In genomic region chr2:131215941-131216858, GRCm38 (mm10) we compare ENCODE assay signal across 11 mouse cellular contexts. TPM values are rescaled to one million over a fixed set of nuclear protein-coding genes. Genes with fewer than 3 reads are reported as not detected.
A peak's percentile ranks its signal among the peaks of the same experiment; 100 is the strongest.
DNase-seq lines count a peak whose midpoint lies in the region; ATAC-seq and TF ChIP-seq lines count a peak whose summit lies in the region.
"Had no signal": no experiment of that assay in that cellular context is flagged by ENCODE, and none has a peak within 500 bp of the region (broad histone marks: within the 10 kb centered on the region; RNA-seq: fewer than 3 reads in every experiment).

No protein-coding gene starts in this region.

- H3K27me3 ChIP-seq in lung, postnatal 0 days (replicated peaks; ENCODE audit: insufficient read depth, low read length): no peaks in the 10 kb centered on the region
- H3K27me3 ChIP-seq in kidney, postnatal 0 days (ENCODE audit: insufficient read depth, low read length): no peaks in the 10 kb centered on the region
- no peaks in the 10 kb centered on the region for H3K27me3 ChIP-seq in midbrain, embryonic 15.5 days (replicated peaks)
- H3K27me3 ChIP-seq: lung, embryonic 15.5 days had no signal

- peak; percentile 62 for DNase-seq in gastrocnemius, adult 18-20 months (ENCODE audit: low spot score)
- no peak for DNase-seq in gastrocnemius, postnatal 10 days
- no peak for DNase-seq in lung, postnatal 0 days (ENCODE audit: low spot score)
- DNase-seq in lung, adult 2 months: no peak
- DNase-seq in kidney, postnatal 0 days (ENCODE audit: low spot score): no peak
- DNase-seq in cerebellum, adult 9-11 months: no peak
- DNase-seq: B cell, adult 2 months; cerebellum, adult 18-20 months had no signal

- no peak overlapping the region for H3K27ac ChIP-seq in lung, postnatal 0 days (ENCODE audit: low read length)
- peak overlapping the region; percentile 13; the same call in 1 of the 2 replicates for H3K27ac ChIP-seq in kidney, postnatal 0 days
- no peak overlapping the region for H3K27ac ChIP-seq in midbrain, embryonic 15.5 days
- H3K27ac ChIP-seq: lung, embryonic 15.5 days had no signal

- H3K4me3 ChIP-seq in lung, postnatal 0 days (ENCODE audit: low read depth, low read length): no peak overlapping the region
- H3K4me3 ChIP-seq in lung, adult 2 months (replicated peaks; ENCODE audit: extremely low read depth, low read depth, low read length): no peak overlapping the region
- H3K4me3 ChIP-seq in kidney, postnatal 0 days (replicated peaks; ENCODE audit: low read depth, low read length): no peak overlapping the region
- H3K4me3 ChIP-seq in midbrain, embryonic 15.5 days: no peak overlapping the region
- H3K4me3 ChIP-seq: lung, embryonic 15.5 days had no signal

- peaks cover 2% of the 10 kb centered on the region; the same call in 1 of the 2 replicates for H3K4me1 ChIP-seq in lung, postnatal 0 days (ENCODE audit: insufficient read depth, low read depth, low read length)
- peaks cover 4% of the 10 kb centered on the region for H3K4me1 ChIP-seq in lung, adult 2 months (ENCODE audit: control insufficient read depth, insufficient read depth, low read length)
- H3K4me1 ChIP-seq in kidney, postnatal 0 days (replicated peaks; ENCODE audit: insufficient read depth, low read length): peaks cover 2% of the 10 kb centered on the region; the same call in 1 of the 2 replicates
- H3K4me1 ChIP-seq in midbrain, embryonic 15.5 days: peaks cover 6% of the 10 kb centered on the region

- no peak for TF ChIP-seq EP300 in lung, postnatal 0 days (IDR thresholded peaks at IDR 0.05)

- 70% methylated on average over 7 of the region's 7 CpGs for WGBS in lung, postnatal 0 days
- WGBS in lung, adult 2 months: 66% methylated on average over 7 of the region's 7 CpGs
- 62% methylated on average over 7 of the region's 7 CpGs for WGBS in kidney, postnatal 0 days
- WGBS in midbrain, embryonic 15.5 days: 86% methylated on average over 7 of the region's 7 CpGs

- no peak for TF ChIP-seq POLR2A in lung, adult 2 months (IDR thresholded peaks at IDR 0.05; ENCODE audit: borderline replicate concordance, extremely low read depth, low read depth, low read length)

- H3K36me3 ChIP-seq in lung, postnatal 0 days (ENCODE audit: insufficient read depth, low read length): no peaks in the 10 kb centered on the region
- H3K36me3 ChIP-seq in kidney, postnatal 0 days (ENCODE audit: insufficient read depth, low read length): 0 out of 2 replicates have a peak, but pooled peaks cover 8% of the 10 kb centered on the region
- no peaks in the 10 kb centered on the region for H3K36me3 ChIP-seq in midbrain, embryonic 15.5 days (replicated peaks)
- H3K36me3 ChIP-seq: lung, embryonic 15.5 days had no signal

- peak; percentile 31; the same call in 1 of the 2 replicates for ATAC-seq in lung, postnatal 0 days
- ATAC-seq in kidney, postnatal 0 days (replicated peaks; ENCODE audit: low FRiP score, low read depth): no peak
- ATAC-seq in midbrain, embryonic 15.5 days (replicated peaks): no peak
- no peak for ATAC-seq in activated CD4-positive, CD25-positive, alpha-beta regulatory T cell, adult 4 months

- no peak overlapping the region for H3K9ac ChIP-seq in lung, postnatal 0 days (replicated peaks; ENCODE audit: low read depth)
- H3K9ac ChIP-seq in kidney, postnatal 0 days (ENCODE audit: low read depth, low read length): no peak overlapping the region
- no peak overlapping the region for H3K9ac ChIP-seq in midbrain, embryonic 15.5 days
- H3K9ac ChIP-seq: lung, embryonic 15.5 days had no signal

- no peak for TF ChIP-seq CTCF in lung, postnatal 0 days (IDR thresholded peaks at IDR 0.05)
- TF ChIP-seq CTCF in lung, adult 2 months (IDR thresholded peaks at IDR 0.05; ENCODE audit: insufficient read depth, low read length): no peak
- TF ChIP-seq CTCF in kidney, postnatal 0 days (IDR thresholded peaks at IDR 0.05; ENCODE audit: low read depth): no peak

- no peak overlapping the region for H3K4me2 ChIP-seq in lung, postnatal 0 days (replicated peaks; ENCODE audit: low read depth, low read length)
- H3K4me2 ChIP-seq in kidney, postnatal 0 days (ENCODE audit: low read length): no peak overlapping the region
- H3K4me2 ChIP-seq in midbrain, embryonic 15.5 days: no peak overlapping the region
- H3K4me2 ChIP-seq: lung, embryonic 15.5 days had no signal

- no peaks in the 10 kb centered on the region for H3K9me3 ChIP-seq in lung, postnatal 0 days (ENCODE audit: low read length)
- no peaks in the 10 kb centered on the region for H3K9me3 ChIP-seq in kidney, postnatal 0 days (replicated peaks; ENCODE audit: low read length)
- H3K9me3 ChIP-seq in midbrain, embryonic 15.5 days: no peaks in the 10 kb centered on the region
- H3K9me3 ChIP-seq: lung, embryonic 15.5 days had no signal

RNA-seq across cellular contexts. Expression of gene Ap5s1, which starts 9.3 kb away (rescaled TPM):
- total RNA-seq in gastrocnemius, adult 18-20 months (2021): 10 to 100 TPM; 15.8 to 20.2 TPM
- 10 to 100 TPM; 16.1 to 16.3 TPM for total RNA-seq in gastrocnemius, postnatal 10 days (2021)
- 27.9 and 28.0 TPM in 2 replicates for polyA plus RNA-seq in lung, postnatal 0 days (2015; fragmentation: Nextera tagmentation; extraction: Ambion mirVana)
- polyA plus RNA-seq in lung, adult 2 months (2012; rRNA removed): 44.5 and 46.4 TPM in 2 replicates
- 29.9 and 33.4 TPM in 2 replicates for polyA plus RNA-seq in kidney, postnatal 0 days (2015; fragmentation: Nextera tagmentation; extraction: Ambion mirVana)
- 36.5 and 37.5 TPM in 2 replicates for polyA plus RNA-seq in midbrain, embryonic 15.5 days (2015; fragmentation: Nextera tagmentation; extraction: Ambion mirVana)
- 10 to 100 TPM; 14.8 to 23.9 TPM for polyA plus RNA-seq in activated CD4-positive, CD25-positive, alpha-beta regulatory T cell, adult 4 months (2017; shearing (Covaris generic))

RNA-seq across cellular contexts. Expression of gene Mavs, which starts 17.7 kb away (rescaled TPM):
- 10 to 100 TPM; 41.4 to 43.7 TPM for total RNA-seq in gastrocnemius, adult 18-20 months (2021)
- 10 to 100 TPM; 26.0 to 28.4 TPM for total RNA-seq in gastrocnemius, postnatal 10 days (2021)
- 14.1 and 14.4 TPM in 2 replicates for polyA plus RNA-seq in lung, postnatal 0 days (2015; fragmentation: Nextera tagmentation; extraction: Ambion mirVana)
- 49.8 and 59.7 TPM in 2 replicates for polyA plus RNA-seq in lung, adult 2 months (2012; rRNA removed)
- 31.8 and 34.2 TPM in 2 replicates for polyA plus RNA-seq in kidney, postnatal 0 days (2015; fragmentation: Nextera tagmentation; extraction: Ambion mirVana)
- polyA plus RNA-seq in midbrain, embryonic 15.5 days (2015; fragmentation: Nextera tagmentation; extraction: Ambion mirVana): 5.7 and 7.6 TPM in 2 replicates
- 10 to 100 TPM; 18.8 to 20.4 TPM for polyA plus RNA-seq in activated CD4-positive, CD25-positive, alpha-beta regulatory T cell, adult 4 months (2017; shearing (Covaris generic))

RNA-seq across cellular contexts. Expression of gene Spef1, which starts 29.1 kb away (rescaled TPM):
- total RNA-seq in gastrocnemius, adult 18-20 months (2021): 1 to 10 TPM in 1 of 2 experiments, under 1 TPM in 1; 0.84 to 1.4 TPM
- total RNA-seq in gastrocnemius, postnatal 10 days (2021): 1 to 10 TPM; 3.8 to 4.5 TPM
- polyA plus RNA-seq in lung, postnatal 0 days (2015; fragmentation: Nextera tagmentation; extraction: Ambion mirVana): 12.2 TPM in 2 replicates
- 16.6 and 19.2 TPM in 2 replicates for polyA plus RNA-seq in lung, adult 2 months (2012; rRNA removed)
- polyA plus RNA-seq in kidney, postnatal 0 days (2015; fragmentation: Nextera tagmentation; extraction: Ambion mirVana): 3.7 and 4.0 TPM in 2 replicates
- polyA plus RNA-seq in midbrain, embryonic 15.5 days (2015; fragmentation: Nextera tagmentation; extraction: Ambion mirVana): 10.6 and 11.3 TPM in 2 replicates
- 1 to 10 TPM in 1 of 2 experiments, not detected in 1; 1.3 TPM for polyA plus RNA-seq in activated CD4-positive, CD25-positive, alpha-beta regulatory T cell, adult 4 months (2017; shearing (Covaris generic))

RNA-seq across cellular contexts. Expression of gene Cdc25b, which starts 29.5 kb away (rescaled TPM):
- total RNA-seq in gastrocnemius, adult 18-20 months (2021): under 1 TPM; 0.78 to 0.95 TPM
- total RNA-seq in gastrocnemius, postnatal 10 days (2021): 10 to 100 TPM in 1 of 2 experiments, 1 to 10 TPM in 1; 9.4 to 13.0 TPM
- 36.5 and 38.7 TPM in 2 replicates for polyA plus RNA-seq in lung, postnatal 0 days (2015; fragmentation: Nextera tagmentation; extraction: Ambion mirVana)
- polyA plus RNA-seq in lung, adult 2 months (2012; rRNA removed): 34.5 and 39.1 TPM in 2 replicates
- 36.1 and 39.0 TPM in 2 replicates for polyA plus RNA-seq in kidney, postnatal 0 days (2015; fragmentation: Nextera tagmentation; extraction: Ambion mirVana)
- polyA plus RNA-seq in midbrain, embryonic 15.5 days (2015; fragmentation: Nextera tagmentation; extraction: Ambion mirVana): 23.9 and 27.0 TPM in 2 replicates
- 10 to 100 TPM; 90.4 to 96.2 TPM for polyA plus RNA-seq in activated CD4-positive, CD25-positive, alpha-beta regulatory T cell, adult 4 months (2017; shearing (Covaris generic))

RNA-seq across cellular contexts. Expression of gene Cenpb, which starts 36.3 kb away (rescaled TPM):
- 10 to 100 TPM; 67.4 to 72.2 TPM for total RNA-seq in gastrocnemius, adult 18-20 months (2021)
- total RNA-seq in gastrocnemius, postnatal 10 days (2021): 10 to 100 TPM; 58.4 to 59.5 TPM
- 13.2 and 14.9 TPM in 2 replicates for polyA plus RNA-seq in lung, postnatal 0 days (2015; fragmentation: Nextera tagmentation; extraction: Ambion mirVana)
- polyA plus RNA-seq in lung, adult 2 months (2012; rRNA removed): 131 and 138 TPM in 2 replicates
- 13.1 and 15.3 TPM in 2 replicates for polyA plus RNA-seq in kidney, postnatal 0 days (2015; fragmentation: Nextera tagmentation; extraction: Ambion mirVana)
- 16.0 and 16.4 TPM in 2 replicates for polyA plus RNA-seq in midbrain, embryonic 15.5 days (2015; fragmentation: Nextera tagmentation; extraction: Ambion mirVana)
- polyA plus RNA-seq in activated CD4-positive, CD25-positive, alpha-beta regulatory T cell, adult 4 months (2017; shearing (Covaris generic)): 1 to 10 TPM; 3.0 to 3.1 TPM
